Mouse (Mus musculus): ENCODE data around the gene Mgl2. TPM values are rescaled to one million over a fixed set of nuclear protein-coding genes. Genes with fewer than 3 reads are reported as not detected.
"Not testable (repeated sequence)": the region's sequence is repeated elsewhere in the genome, so short reads cannot be mapped to it uniquely, and the experiment has no call there.

The Mgl2 gene
- polyA plus RNA-seq, 1 experiment from 2014 or later: 6.4 TPM

DNA sequence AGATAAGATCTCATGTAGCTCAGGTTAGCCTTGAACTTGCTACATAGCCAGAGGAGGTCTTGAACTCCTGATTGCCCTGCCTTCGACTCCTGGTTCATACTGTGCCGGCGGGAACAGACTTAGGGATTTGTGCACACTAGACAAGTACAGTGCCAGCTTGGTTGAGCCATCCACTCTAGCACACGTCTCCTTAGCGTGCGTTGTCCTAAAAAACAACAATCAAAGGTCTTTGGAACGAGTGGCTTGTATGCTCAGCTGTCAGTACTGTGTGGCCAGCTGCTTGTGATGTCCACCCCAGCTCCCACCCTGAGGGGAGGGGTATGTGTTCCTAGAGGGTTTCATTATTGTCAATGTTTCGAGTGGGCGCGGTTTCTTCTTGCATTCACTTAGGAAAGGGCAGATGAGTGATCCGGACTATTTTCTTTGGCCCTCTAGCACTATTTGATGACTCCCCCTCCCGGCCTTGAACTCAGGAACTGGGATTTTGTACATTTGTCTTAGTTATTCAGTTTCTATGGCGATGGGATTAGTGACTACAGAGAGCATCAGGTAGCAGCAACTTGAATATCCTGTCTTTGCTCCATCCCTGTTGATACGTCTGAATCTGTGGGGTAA lies 26.3 kb upstream of the Mgl2 start:
- Histone ChIP-seq H3K9ac (no peak overlapping the region), H3K27ac (ENCODE audit: low read depth) (no peak overlapping the region), H3K4me2 (no peak overlapping the region), H3K27me3 (ENCODE audit: insufficient read depth, low read length) (no peaks in the 10 kb centered on the region), H3K4me3 (ENCODE audit: low read depth, low read length) (no peak overlapping the region), H3K4me1 (ENCODE audit: insufficient read depth) (no peaks in the 10 kb centered on the region), H3K36me3 (ENCODE audit: insufficient read depth) (no peaks in the 10 kb centered on the region), H3K9me3 (ENCODE audit: low read depth, low read length) (no peaks in the 10 kb centered on the region)
- ATAC-seq (ENCODE audit: insufficient read depth): no peak
- WGBS: 66% methylated on average over 14 of the region's 14 CpGs
- no peak for DNase-seq
- TF ChIP-seq CTCF (IDR thresholded peaks at IDR 0.05; ENCODE audit: low read depth): no peak

GRCm38 (mm10) chr11:70107085-70107484 lies 23.0 kb upstream of the Mgl2 start:
- no peak for ATAC-seq (ENCODE audit: insufficient read depth)
- H3K27ac ChIP-seq (ENCODE audit: low read depth): no peak overlapping the region
- WGBS: 42% methylated on average over 8 of the region's 8 CpGs

DNA sequence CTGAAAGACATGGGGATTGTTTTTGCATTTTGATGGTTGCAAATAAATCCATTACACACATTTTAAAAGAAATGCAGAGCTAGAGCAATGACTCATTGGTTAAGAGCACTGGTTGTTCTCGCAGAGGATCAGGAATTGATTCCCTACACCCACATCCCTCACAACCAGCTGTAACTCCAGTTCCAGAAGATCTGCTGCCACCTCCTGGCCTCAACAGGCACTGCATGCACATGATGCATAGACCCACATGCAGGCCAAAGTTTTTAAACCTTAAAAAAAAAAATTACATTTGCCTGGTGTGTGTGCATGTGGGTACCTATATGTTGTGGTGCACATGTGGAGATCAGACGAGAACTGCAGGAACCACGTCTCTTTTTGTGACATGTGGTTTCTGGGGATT lies 20.0 kb upstream of the Mgl2 start:
- ATAC-seq (ENCODE audit: insufficient read depth) (no peak), DNase-seq (peak; percentile 62)
- TF ChIP-seq CTCF (IDR thresholded peaks at IDR 0.05; ENCODE audit: low read depth): peak; percentile 74
- no peaks in the 10 kb centered on the region for H3K4me1 ChIP-seq (ENCODE audit: insufficient read depth)
- no peaks in the 10 kb centered on the region for H3K9me3 ChIP-seq (ENCODE audit: low read depth, low read length)
- WGBS: 72% methylated on average over 3 of the region's 3 CpGs
- H3K9ac ChIP-seq: no peak overlapping the region
- H3K4me2 ChIP-seq: no peak overlapping the region
- H3K27ac ChIP-seq (ENCODE audit: low read depth): no peak overlapping the region
- no peaks in the 10 kb centered on the region for H3K36me3 ChIP-seq (ENCODE audit: insufficient read depth)
- no peaks in the 10 kb centered on the region for H3K27me3 ChIP-seq (ENCODE audit: insufficient read depth, low read length)
- H3K4me3 ChIP-seq (ENCODE audit: low read depth, low read length): no peak overlapping the region

More at GRCm38 (mm10) chr11:70107085-70107484, 23.0 kb upstream of the Mgl2 start:
- H3K9ac ChIP-seq: no peak overlapping the region
- peak; percentile 17 for DNase-seq
- no peaks in the 10 kb centered on the region for H3K36me3 ChIP-seq (ENCODE audit: insufficient read depth)
- no peak overlapping the region for H3K4me2 ChIP-seq
- no peaks in the 10 kb centered on the region for H3K9me3 ChIP-seq (ENCODE audit: low read depth, low read length)
- no peaks in the 10 kb centered on the region for H3K4me1 ChIP-seq (ENCODE audit: insufficient read depth)
- no peaks in the 10 kb centered on the region for H3K27me3 ChIP-seq (ENCODE audit: insufficient read depth, low read length)
- H3K4me3 ChIP-seq (ENCODE audit: low read depth, low read length): no peak overlapping the region
- TF ChIP-seq CTCF (IDR thresholded peaks at IDR 0.05; ENCODE audit: low read depth): no peak

GRCm38 (mm10) chr11:70114562-70114961 lies 15.6 kb upstream of the Mgl2 start:
- Histone ChIP-seq H3K4me1 (ENCODE audit: insufficient read depth) (no peaks in the 10 kb centered on the region), H3K9ac (no peak overlapping the region), H3K4me2 (no peak overlapping the region), H3K27me3 (ENCODE audit: insufficient read depth, low read length) (no peaks in the 10 kb centered on the region), H3K9me3 (ENCODE audit: low read depth, low read length) (no peaks in the 10 kb centered on the region), H3K27ac (ENCODE audit: low read depth) (no peak overlapping the region), H3K36me3 (ENCODE audit: insufficient read depth) (no peaks in the 10 kb centered on the region), H3K4me3 (ENCODE audit: low read depth, low read length) (no peak overlapping the region)
- WGBS: 40% methylated on average over 4 of the region's 4 CpGs
- no peak for TF ChIP-seq CTCF (IDR thresholded peaks at IDR 0.05; ENCODE audit: low read depth)
- ATAC-seq (ENCODE audit: insufficient read depth) (no peak), DNase-seq (no peak)

GRCm38 (mm10) chr11:70115901-70116300 lies 14.2 kb upstream of the Mgl2 start:
- Histone ChIP-seq H3K9me3 (ENCODE audit: low read depth, low read length) (no peaks in the 10 kb centered on the region), H3K27ac (ENCODE audit: low read depth) (no peak overlapping the region), H3K9ac (no peak overlapping the region), H3K4me1 (ENCODE audit: insufficient read depth) (no peaks in the 10 kb centered on the region), H3K27me3 (ENCODE audit: insufficient read depth, low read length) (no peaks in the 10 kb centered on the region), H3K4me3 (ENCODE audit: low read depth, low read length) (no peak overlapping the region), H3K4me2 (no peak overlapping the region), H3K36me3 (ENCODE audit: insufficient read depth) (no peaks in the 10 kb centered on the region)
- ATAC-seq (ENCODE audit: insufficient read depth) (no peak), DNase-seq (no peak)
- 81% methylated on average over 3 of the region's 3 CpGs for WGBS
- no peak for TF ChIP-seq CTCF (IDR thresholded peaks at IDR 0.05; ENCODE audit: low read depth)

DNA sequence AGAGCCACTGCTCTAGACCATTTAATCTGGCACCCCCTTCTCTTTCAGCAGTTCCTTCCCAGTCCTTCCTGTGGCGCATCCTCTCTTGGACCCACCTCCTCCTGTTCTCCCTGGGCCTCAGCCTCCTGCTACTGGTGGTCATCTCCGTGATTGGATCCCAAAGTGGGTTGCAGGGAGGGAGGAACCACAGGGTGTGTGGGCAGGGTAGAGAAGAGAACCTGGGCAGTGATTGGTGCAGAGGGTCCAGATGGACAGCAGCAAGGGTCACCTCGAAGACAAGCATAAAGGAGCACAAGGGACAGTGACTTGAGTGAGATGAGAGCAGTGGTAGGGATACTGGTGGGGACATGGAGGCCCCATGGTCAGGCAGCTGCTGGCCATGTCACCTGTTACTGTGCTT lies 4.9 kb downstream of the Mgl2 start:
- not testable (repeated sequence) for H3K9ac ChIP-seq; ATAC-seq (ENCODE audit: insufficient read depth); DNase-seq; H3K27ac ChIP-seq (ENCODE audit: low read depth); H3K27me3 ChIP-seq (ENCODE audit: insufficient read depth, low read length); H3K4me2 ChIP-seq; H3K36me3 ChIP-seq (ENCODE audit: insufficient read depth); H3K4me1 ChIP-seq (ENCODE audit: insufficient read depth); H3K9me3 ChIP-seq (ENCODE audit: low read depth, low read length); H3K4me3 ChIP-seq (ENCODE audit: low read depth, low read length)
- WGBS: 70% methylated on average over 3 of the region's 3 CpGs

DNA sequence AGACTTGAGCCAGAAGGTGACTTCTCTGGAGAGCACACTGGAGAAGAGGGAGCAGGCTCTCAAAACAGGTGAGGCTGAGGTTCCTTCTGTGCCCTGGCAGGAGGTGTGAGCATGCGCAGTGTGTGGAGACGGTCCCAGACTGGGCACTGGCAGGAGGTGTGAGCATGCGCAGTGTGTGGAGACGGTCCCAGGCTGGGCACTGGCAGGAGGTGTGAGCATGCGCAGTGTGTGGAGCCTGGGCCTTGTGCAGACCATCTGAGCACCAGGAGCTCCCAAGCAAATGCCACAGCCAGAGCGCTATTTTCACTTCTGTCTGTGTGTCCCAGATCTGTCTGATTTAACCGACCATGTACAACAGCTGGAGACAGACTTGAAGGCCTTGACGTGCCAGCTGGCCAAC lies 5.8 kb downstream of the Mgl2 start:
- WGBS: 64% methylated on average over 8 of the region's 8 CpGs
- not testable (repeated sequence) for H3K4me3 ChIP-seq (ENCODE audit: low read depth, low read length)

DNA sequence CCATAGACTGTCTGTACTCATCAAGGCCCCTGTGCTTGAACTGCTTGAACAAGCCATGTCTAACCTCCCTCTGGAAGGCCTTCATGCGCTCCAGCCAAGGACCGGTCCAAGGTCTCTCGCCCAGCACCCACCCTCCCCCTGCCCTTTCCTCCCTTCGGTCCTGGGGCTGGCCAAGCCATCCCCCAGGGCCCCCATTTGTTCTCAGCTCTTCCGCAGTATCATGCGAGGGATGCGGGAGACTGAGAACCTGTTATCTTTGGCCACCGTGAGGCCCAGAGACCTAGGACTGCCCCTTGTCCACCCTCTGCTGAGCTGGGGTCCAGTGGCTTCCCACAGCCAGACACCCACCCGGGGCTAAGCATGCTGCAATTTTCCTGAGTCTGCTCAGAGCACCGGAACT lies 9.0 kb downstream of the Mgl2 start:
- Histone ChIP-seq H3K4me3 (ENCODE audit: low read depth, low read length) (no peak overlapping the region), H3K4me1 (ENCODE audit: insufficient read depth) (no peaks in the 10 kb centered on the region), H3K27ac (ENCODE audit: low read depth) (no peak overlapping the region), H3K27me3 (ENCODE audit: insufficient read depth, low read length) (no peaks in the 10 kb centered on the region), H3K4me2 (no peak overlapping the region), H3K9ac (no peak overlapping the region), H3K9me3 (ENCODE audit: low read depth, low read length) (no peaks in the 10 kb centered on the region), H3K36me3 (ENCODE audit: insufficient read depth) (no peaks in the 10 kb centered on the region)
- DNase-seq: no peak
- TF ChIP-seq CTCF (IDR thresholded peaks at IDR 0.05; ENCODE audit: low read depth): no peak
- no peak for ATAC-seq (ENCODE audit: insufficient read depth)
- WGBS: 76% methylated on average over 10 of the region's 10 CpGs

More for the DNA sequence above, 5.8 kb downstream of the Mgl2 start:
- DNase-seq: peak; percentile 12
- not testable (repeated sequence) for H3K36me3 ChIP-seq (ENCODE audit: insufficient read depth); H3K4me2 ChIP-seq; H3K27ac ChIP-seq (ENCODE audit: low read depth); H3K9me3 ChIP-seq (ENCODE audit: low read depth, low read length); H3K9ac ChIP-seq; H3K27me3 ChIP-seq (ENCODE audit: insufficient read depth, low read length); H3K4me1 ChIP-seq (ENCODE audit: insufficient read depth)
- 0 out of 2 replicates have a peak, but pooled peaks have one; percentile 54 for ATAC-seq (ENCODE audit: insufficient read depth)

Data from lung, embryonic 14.5 days (tissue).